Mouse (Mus musculus): ENCODE results near the gene Usp34. TPM values are rescaled to one million over a fixed set of nuclear protein-coding genes. Genes with fewer than 3 reads are reported as not detected.
"Not testable (repeated sequence)": the region's sequence is repeated elsewhere in the genome, so short reads cannot be mapped to it uniquely, and the experiment has no call there.

Gene Usp34
- total RNA-seq, 2 experiments from 2014 or later = 32.8 to 35.5 TPM

DNA sequence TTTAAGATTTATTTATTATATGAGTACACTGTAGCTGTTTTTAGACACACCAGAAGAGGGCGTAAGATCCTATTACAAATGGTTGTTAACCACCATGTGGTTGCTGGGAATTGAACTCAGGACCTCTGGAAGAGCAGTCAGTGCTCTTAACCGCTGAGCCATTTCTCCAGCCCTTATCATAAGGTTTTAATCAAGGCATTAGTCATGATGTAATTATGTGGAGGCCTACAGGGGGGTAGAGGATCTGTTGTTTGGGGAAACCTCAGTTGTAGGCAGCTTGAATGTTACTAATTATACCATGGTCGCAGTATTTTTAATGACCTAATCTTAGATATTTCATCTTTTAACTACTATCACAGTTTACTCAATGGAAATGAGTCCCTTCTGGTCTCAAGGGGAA lies 25.4 kb downstream of the Usp34 start:
- ATAC-seq (replicated peaks; ENCODE audit: low FRiP score, poor library complexity, severe bottlenecking) = no peak

DNA sequence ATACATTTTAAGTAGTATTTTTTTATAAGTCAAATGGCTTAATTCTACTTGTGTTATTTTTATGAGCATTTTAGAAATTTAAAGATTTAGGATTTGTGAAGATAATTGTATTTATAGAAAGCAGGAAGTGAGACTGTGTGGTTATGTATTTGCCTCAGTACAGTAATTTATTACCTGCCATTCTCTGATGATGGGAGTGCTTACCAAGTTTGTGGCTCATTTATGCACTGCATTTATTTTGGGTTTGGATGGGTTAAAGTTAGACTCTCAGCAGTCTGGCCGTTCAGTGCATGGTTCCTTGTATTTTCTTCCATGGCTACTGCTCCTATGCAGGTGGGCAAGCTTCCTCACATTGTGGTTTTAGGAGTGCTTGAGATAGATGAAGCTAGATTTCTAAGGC lies 28.5 kb downstream of the Usp34 start:
- ATAC-seq (replicated peaks; ENCODE audit: low FRiP score, poor library complexity, severe bottlenecking) = no peak

DNA sequence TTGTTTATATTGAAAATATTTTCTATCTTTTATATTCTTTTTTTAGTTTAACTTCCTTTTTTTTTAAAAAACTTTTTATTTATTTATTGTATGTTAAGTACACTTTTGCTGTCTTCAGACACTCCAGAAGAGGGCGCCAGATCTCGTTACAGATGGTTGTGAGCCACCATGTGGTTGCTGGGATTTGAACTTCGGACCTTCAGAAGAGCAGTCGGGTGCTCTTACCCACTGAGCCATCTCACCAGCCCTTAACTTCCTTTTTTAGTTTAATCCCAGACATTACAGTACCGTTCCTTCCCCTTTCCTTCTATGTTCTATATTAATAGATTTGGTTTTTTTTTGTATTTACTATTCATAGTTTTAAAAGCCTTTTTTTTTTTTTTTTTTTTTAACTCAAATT lies 50.5 kb downstream of the Usp34 start:
- ATAC-seq (replicated peaks; ENCODE audit: low FRiP score, poor library complexity, severe bottlenecking) = not testable (repeated sequence)

- not testable (repeated sequence) for ATAC-seq (replicated peaks; ENCODE audit: low FRiP score, poor library complexity, severe bottlenecking)
Observed at GRCm38 (mm10) chr11:23359687-23360235, 53.1 kb downstream of the Usp34 start.

- ATAC-seq (replicated peaks; ENCODE audit: low FRiP score, poor library complexity, severe bottlenecking) = no peak
Observed at GRCm38 (mm10) chr11:23362305-23362704, 55.6 kb downstream of the Usp34 start.

DNA sequence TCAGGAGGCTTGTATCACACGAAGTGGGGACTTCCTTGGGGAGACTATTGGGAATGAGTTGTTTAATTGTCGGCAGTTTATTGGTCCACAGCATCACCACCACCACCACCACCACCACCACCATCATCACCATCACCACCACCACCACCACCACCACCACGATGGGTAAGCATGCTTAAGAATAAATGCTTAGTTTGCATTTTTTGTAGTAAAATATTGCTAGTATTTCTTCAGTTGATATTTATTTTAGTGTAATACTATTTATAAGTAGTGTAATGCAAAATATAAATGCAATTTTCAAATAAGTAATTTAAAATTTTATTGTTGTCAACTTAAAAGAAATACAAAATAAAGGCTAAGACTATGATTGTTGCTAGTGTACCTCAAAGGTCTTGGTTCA lies 57.7 kb downstream of the Usp34 start:
- ATAC-seq (replicated peaks; ENCODE audit: low FRiP score, poor library complexity, severe bottlenecking) = no peak

GRCm38 (mm10) chr11:23372032-23372431 lies 65.3 kb downstream of the Usp34 start:
- no peak for ATAC-seq (replicated peaks; ENCODE audit: low FRiP score, poor library complexity, severe bottlenecking)

DNA sequence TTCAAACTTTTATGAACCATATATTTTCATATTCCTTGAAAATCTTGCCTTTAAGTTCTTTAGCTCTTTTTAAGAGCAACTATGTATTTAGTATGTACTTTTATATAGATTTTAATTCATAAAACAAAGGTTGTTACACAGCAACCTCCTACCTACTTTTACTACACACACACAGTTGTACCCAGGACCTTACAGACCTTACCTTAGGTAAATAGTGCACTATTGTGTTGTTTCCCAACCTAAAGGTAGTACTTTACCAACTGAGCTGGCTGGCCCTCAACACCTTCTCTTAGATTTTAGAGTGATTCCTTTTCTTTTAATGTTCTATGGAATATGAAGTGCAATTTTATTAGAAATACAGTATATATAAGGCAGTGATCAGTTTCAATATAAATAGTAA lies 65.8 kb downstream of the Usp34 start:
- ATAC-seq (replicated peaks; ENCODE audit: low FRiP score, poor library complexity, severe bottlenecking) = no peak

DNA sequence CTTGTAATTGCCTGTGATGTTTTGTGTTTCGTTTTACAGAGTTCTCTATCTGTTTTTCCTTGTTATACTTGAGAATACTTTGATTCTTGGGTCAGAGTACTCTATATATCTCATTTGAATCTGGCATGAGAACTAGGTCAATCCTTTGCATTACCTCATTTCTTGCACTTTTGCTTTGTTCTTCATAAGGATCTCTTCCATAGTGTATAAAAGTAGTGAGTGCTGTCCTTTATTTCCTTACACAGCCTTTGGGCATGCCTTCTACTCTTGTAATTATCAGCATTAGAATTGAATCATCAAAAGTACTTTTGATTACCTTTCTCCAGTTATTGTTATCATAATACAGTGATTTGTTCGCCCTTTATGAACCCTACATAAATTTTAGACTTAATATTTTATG lies 73.4 kb downstream of the Usp34 start:
- no peak for ATAC-seq (replicated peaks; ENCODE audit: low FRiP score, poor library complexity, severe bottlenecking)

- 0 out of 2 replicates have a peak, but pooled peaks have one; percentile 64 for ATAC-seq (replicated peaks; ENCODE audit: low FRiP score, poor library complexity, severe bottlenecking)
Observed at GRCm38 (mm10) chr11:23380595-23380994, 73.9 kb downstream of the Usp34 start.

DNA sequence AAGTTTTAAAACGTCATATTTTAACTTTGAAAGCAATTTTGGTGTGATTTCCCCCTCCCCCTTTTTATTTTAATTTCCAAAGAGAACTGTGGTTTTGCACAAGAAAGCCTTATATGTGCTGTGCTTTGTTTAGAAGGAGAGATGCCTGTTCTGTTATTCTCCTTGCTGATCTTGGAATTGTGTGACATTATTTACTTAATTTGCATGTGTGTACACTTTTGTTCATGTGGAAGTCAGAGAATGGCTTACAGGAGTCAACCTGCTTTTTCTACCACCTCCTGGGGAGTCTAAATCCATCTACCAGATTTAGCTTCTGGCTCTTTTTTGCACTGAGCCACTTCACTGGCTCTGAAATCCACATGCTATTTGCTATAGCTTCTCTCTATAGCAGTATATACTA lies 76.1 kb downstream of the Usp34 start:
- no peak for ATAC-seq (replicated peaks; ENCODE audit: low FRiP score, poor library complexity, severe bottlenecking)

GRCm38 (mm10) chr11:23389649-23390048 lies 83.0 kb downstream of the Usp34 start:
- no peak for ATAC-seq (replicated peaks; ENCODE audit: low FRiP score, poor library complexity, severe bottlenecking)

DNA sequence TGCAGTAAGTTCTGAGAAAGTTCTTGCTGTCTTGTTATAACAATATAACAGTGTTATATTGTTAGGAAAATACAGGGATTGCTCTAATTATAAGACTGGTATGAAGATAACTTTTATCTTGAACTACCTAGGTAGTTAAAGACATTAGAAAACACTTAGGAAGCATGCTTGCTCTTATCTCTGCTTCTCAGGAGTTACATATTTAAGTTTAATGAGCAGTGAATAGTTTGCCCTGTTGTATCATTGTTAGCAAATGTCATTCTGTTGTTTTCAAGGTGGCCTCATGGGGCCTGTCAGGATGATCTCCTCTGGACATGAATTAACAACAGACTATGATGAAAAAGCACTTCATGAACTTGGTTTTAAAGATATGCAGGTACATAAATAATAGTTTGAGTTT lies 85.9 kb downstream of the Usp34 start:
- no peak for ATAC-seq (replicated peaks; ENCODE audit: low FRiP score, poor library complexity, severe bottlenecking)

DNA sequence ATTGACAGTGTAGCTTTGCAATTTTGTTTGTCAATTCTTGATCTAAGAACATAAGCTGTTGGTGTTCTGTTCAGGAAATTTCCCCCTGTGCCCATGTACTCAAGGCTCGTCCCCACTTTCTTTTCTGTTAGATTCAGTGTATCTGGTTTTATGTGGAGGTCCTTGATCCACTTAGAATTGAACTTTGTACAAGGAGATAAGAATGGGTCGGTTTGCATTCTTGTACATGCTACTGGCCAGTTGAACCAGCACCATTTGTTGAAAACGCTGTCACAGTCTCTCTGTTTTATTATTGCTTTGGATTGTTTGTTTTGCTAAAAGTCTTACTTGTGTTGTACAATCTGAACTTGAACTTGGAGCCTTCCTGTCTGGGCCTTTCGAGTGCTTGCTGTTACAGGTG lies 89.9 kb downstream of the Usp34 start:
- ATAC-seq (replicated peaks; ENCODE audit: low FRiP score, poor library complexity, severe bottlenecking) = no peak

DNA sequence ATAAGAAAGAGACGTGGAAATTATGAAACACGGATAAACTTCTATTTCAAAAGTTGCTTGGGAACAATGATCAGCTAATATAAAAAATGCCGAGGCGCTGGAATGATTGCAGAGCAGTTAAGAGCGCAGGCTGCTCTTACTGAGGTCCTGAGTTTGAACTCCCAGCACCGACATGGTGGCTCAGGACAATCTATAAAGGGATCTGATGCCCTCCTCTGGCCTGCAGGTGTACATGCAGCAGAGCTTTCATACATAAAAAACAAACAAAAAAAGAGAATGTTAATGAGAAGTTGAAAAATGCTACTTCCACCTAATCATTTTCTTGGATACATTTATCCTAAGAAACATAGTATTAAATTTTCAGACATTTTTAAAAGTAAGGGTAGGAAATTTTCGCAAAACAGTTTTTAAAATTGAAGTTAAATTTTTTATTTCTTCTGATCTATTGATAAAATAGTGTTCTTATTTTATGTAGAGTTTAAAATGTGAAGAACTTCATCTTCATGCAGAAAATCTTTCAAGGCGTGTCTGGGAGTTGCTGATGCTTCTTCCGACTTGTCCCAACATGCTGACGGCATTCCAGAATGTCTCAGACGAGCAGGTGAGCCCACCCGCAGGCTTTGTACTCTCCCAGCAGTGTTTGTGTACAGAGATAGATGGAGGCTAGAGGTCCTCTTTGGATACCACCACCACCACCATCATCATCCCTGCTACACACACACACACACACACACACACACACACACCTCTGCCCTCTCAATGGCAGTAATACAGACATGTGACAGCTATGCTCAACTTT lies 94.5 kb downstream of the Usp34 start:
- ATAC-seq (replicated peaks; ENCODE audit: low FRiP score, poor library complexity, severe bottlenecking) = no peak

DNA sequence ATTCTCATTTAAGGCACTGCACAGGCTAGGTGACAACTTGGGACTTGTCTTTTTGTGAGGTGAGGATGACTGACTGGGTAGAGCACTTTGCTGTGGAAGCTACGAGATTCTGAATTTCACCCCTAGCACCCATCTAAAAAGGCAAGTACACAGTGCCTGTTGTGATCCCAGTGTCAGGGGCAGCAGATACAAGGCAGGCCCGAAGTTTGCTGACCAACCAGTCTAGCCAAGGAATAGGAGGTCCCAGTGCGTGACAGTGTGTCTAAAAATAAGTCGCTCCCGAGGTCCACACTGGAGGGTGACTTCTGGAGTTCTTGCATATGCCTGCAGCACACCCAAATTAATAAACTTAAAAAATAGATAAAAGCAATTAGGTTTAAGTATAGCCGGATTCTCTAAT lies 121.6 kb downstream of the Usp34 start:
- ATAC-seq (replicated peaks; ENCODE audit: low FRiP score, poor library complexity, severe bottlenecking) = no peak

DNA sequence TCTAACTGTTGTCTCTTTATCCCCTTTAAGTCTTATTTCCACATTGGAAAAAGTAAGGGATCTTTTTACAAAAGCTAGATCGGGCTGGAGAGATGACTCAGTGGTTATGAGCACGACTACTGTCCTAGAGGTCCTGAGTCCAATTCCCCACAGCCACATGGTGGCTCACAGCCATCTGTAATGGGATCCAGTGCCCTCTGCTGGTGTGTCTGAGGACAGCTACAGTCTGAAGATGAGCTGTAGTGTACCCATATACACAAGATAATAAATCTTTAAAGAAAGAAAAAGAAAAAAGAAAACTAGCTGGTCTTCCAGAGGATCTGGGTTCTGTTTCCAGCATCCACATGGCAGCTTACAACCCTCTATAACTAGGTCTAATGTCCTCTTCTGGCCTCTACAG lies 123.3 kb downstream of the Usp34 start:
- ATAC-seq (replicated peaks; ENCODE audit: low FRiP score, poor library complexity, severe bottlenecking) = no peak

- no peak for ATAC-seq (replicated peaks; ENCODE audit: low FRiP score, poor library complexity, severe bottlenecking)
Observed at GRCm38 (mm10) chr11:23436076-23436475, 129.4 kb downstream of the Usp34 start.

DNA sequence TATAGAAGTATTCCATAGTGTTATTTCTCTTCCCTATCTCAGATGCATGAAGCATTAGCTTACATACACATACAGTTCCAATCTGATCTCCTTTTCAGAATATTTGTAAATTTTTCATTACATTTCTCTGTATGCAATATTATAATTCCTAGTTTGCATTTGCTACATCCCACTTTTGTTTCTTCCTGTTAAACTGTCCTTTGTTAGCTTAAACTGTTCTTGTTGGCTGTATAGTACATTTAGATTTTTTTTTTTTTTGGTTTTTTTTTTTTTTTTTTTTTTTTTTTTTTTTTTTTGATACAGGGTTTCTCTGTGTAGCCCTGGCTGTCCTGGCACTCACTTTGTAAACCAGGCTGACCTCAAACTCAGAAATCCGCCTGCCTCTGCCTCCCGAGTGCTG lies 159.2 kb downstream of the Usp34 start:
- not testable (repeated sequence) for ATAC-seq (replicated peaks; ENCODE audit: low FRiP score, poor library complexity, severe bottlenecking)

GRCm38 (mm10) chr11:23489955-23490354 lies 183.3 kb downstream of the Usp34 start:
- ATAC-seq (replicated peaks; ENCODE audit: low FRiP score, poor library complexity, severe bottlenecking) = no peak

GRCm38 (mm10) chr11:23492048-23492790 lies 185.5 kb downstream of the Usp34 start:
- no peak for ATAC-seq (replicated peaks; ENCODE audit: low FRiP score, poor library complexity, severe bottlenecking)
